Mouse (Mus musculus): ENCODE data around the gene Cxcl17. TPM values are rescaled to one million over a fixed set of nuclear protein-coding genes. Genes with fewer than 3 reads are reported as not detected.

Cxcl17 gene
- total RNA-seq (2023) = not detected

DNA sequence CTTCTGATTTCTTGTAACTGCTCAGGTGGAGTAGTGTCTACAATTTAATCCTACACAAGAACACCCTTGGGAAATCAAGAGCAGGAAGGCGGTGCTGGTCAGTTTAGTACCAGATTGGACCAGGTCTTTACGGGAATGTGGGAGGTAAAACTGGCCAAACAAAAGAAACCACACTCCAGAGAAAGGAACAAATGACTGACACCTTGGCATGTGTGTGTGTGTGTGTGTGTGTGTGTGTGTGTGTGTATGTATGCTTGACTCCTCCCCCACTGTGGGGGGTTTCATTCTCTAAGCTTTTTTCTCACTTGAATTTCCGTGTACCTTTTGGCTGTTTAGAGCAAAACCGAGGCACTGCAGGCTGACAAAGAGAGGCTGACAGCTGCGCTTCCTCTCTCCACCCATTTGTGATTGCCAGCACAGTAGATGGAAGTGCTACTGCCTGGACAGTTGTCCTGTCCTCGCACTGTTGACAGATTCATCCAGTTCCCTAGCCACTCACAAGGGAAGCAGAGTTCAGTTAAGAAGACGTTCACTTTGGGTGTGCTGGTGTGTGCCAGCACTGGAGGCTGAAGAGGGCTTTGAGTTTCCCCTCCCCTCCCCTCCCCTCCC, at the start of gene Cxcl17:
Cxcl17 (minus strand) TSS at position 54 of the 609 bp plus-strand sequence.

DNA sequence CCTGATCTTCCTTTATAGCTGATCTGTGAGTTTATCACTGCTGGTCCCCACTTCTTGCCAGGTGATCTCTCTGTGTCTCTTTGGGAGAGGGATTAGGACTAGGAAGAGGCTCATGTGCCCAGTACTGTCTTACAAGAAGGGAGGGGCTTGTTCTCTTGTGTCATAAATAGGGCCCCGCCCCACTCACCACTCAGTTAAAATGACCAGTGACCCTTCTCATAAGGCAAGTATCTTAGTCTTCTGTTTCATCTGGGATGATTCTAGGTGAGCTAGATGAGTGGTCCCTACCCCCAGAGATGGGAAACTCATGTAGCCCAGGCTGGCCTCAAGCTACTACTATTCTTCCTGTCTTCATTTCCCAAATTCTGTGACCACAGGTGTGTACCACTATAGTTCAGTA, 14.1 kb downstream of the Cxcl17 start, which contains the start of gene Lipe:
Lipe (minus strand) TSS at position 101 of the 400 bp plus-strand sequence.

DNA sequence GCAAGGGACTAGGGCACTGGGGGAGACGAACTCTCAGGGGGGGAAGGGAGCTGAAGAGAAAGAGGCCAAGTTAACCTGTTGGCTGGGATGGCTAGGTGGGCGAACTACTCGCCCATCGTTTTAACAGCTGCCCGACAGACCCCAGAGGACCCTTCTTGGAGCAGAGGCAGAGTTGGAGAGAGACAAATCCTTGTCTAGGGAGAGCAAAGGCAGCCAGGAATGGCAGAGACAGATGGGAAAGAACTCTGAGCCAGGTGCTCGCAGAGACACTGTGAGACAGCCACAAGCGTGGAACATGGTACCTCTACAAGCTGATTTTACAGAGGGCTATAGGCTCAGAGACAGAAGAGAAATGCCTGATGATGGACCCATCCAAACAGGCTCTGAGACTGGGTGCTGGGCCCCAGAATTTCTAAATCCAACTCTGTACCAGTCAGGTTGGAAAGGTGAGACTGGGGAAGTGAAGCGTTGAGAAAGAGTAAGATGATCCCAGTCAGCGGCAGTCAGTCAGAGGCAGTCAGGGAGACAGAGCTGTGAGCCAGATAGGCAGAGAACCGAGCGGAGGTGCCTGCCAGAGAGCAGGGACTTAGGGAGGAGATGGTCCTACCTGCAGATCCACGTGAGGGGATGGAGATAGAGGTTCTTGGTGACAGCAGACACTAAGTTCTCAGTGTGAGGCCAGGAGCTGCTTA, 43.5 kb downstream of the Cxcl17 start, which contains the start of gene Cnfn:
Cnfn (minus strand) TSS at position 667 of the 692 bp plus-strand sequence.

Other genes starting within 250 kb of the Cxcl17 start
- gene Pou2f2, start 233.2 kb downstream of the Cxcl17 start, total RNA-seq (2023) = 16.6 TPM
- gene Dedd2, start 192.3 kb downstream of the Cxcl17 start, total RNA-seq (2023) = 100 TPM
- 18.2 TPM for gene Zfp526, start 191.5 kb downstream of the Cxcl17 start, total RNA-seq (2023)
- gene Gsk3a, start 175.0 kb downstream of the Cxcl17 start, total RNA-seq (2023) = 84.8 TPM
- gene Erf, start 162.1 kb downstream of the Cxcl17 start, total RNA-seq (2023) = 41.5 TPM
- 318 TPM for gene Cic, start 145.2 kb downstream of the Cxcl17 start, total RNA-seq (2023)
- 9.2 TPM for gene Pafah1b3, start 114.9 kb downstream of the Cxcl17 start, total RNA-seq (2023)
- gene Prr19, start 111.5 kb downstream of the Cxcl17 start, total RNA-seq (2023) = not detected
- gene Tmem145, start 106.8 kb downstream of the Cxcl17 start, total RNA-seq (2023) = not detected
- gene Megf8, start 95.7 kb downstream of the Cxcl17 start, total RNA-seq (2023) = 1.1 TPM
- not detected for gene Cnfn, start 43.2 kb downstream of the Cxcl17 start, total RNA-seq (2023)
- gene Lipe, start 14.2 kb downstream of the Cxcl17 start, total RNA-seq (2023) = 14.6 TPM
- 2.2 TPM for gene Ceacam1, start 64.7 kb upstream of the Cxcl17 start, total RNA-seq (2023)
- not detected for gene Ceacam2, start 127.0 kb upstream of the Cxcl17 start, total RNA-seq (2023)
- not detected for gene Erich4, start 203.0 kb upstream of the Cxcl17 start, total RNA-seq (2023)
- gene Dmac2, start 206.5 kb upstream of the Cxcl17 start, total RNA-seq (2023) = 67.2 TPM
- 0.68 TPM for gene B3gnt8, start 213.8 kb upstream of the Cxcl17 start, total RNA-seq (2023)
- gene Bckdha, start 246.1 kb upstream of the Cxcl17 start, total RNA-seq (2023) = 22.5 TPM
- gene Exosc5, start 246.3 kb upstream of the Cxcl17 start, total RNA-seq (2023) = 61.9 TPM

All from CD4-positive naive resting alpha-beta T cell, adult 57 days (primary cell).